Mouse (Mus musculus) kidney, adult 11 months (tissue): ENCODE measurements around the gene Hnrnpc.

Source experiments
- DNase-seq: peaks from one replicate; pipeline ENCODE4 v3.0.0; 2022

Hnrnpc gene

DNA sequence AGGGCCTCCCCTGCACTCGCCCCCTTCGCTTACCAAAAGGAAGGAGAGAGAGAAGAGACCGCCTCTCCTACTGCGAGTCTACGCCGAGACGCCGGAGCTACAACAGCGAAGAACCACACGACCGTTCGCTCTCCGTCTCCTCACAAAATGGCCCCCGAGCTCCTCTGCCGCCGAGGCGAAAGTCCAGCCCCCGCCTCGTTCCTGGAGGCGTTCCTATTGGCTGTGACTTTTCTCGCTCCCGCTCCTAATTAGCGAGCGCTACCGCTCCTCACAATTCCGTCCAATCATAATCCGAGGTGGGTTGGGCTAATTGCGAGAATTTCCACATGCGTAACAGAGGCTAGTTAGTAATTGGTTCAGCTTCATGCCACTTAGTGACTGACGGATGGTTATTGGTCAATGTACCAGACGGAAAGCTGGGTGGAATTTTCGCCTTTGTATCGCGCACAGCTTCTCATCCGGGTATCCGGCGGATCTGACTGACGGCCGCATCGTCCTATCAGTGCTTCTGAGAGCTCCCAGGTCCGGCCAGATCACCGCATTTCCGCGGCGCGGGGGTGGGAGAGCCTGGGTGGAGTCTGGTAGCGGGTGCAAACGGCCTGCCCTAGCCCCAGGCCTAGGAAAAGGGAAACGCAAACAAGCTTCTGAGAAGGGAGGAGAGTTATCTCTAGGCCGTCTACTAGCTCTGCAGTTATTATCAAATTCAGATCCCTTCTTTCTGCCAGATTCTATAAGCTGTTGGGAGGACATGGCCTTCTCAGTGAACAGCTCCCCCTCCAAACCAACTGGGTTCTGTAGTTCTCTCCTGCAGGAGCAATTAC is at the start of gene Hnrnpc:
Gene Hnrnpc (minus strand): TSS at position 173 of the 821 bp plus-strand sequence.
- peak; percentile 100 for DNase-seq

DNA sequence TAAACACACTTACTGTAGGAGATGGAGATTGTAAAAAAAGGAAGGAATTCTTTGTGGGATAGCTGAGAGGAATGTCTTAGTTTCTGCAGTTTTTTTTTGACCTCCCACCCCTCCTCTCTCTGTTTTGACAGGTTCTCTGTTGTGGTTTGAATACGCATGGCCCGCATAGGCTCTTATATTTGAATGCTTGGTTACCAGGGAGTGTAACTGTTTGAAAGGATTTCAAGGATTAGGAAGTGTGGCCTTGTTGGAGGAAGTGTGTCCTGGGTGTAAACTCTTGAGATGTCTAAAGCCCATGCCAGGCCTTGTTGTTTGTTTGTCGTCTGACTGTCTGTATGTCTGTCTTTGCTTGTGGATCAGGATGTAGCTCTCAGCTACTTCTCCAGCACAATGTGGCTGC is 48.8 kb upstream of the Hnrnpc start:
- DNase-seq = no peak

DNA sequence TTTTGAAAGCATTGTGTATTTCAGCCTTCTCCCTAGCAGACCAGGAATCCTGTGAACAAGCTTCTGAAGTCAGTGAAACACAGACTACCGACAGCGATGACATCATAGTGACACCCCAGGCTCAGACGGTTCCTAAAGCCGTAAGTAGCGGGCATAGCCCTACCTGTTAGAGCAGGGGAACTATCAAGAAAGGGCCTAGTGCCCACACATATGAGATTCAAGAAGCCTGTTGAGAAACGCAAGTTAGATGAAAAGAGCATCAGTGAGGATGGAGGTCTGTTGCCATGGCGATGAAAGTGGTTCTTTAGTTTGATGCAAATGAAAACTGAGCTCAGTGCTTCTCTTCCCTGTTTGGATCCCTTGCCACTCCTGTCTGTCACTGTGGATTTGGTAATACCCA is 48.4 kb upstream of the Hnrnpc start:
- DNase-seq = no peak

DNA sequence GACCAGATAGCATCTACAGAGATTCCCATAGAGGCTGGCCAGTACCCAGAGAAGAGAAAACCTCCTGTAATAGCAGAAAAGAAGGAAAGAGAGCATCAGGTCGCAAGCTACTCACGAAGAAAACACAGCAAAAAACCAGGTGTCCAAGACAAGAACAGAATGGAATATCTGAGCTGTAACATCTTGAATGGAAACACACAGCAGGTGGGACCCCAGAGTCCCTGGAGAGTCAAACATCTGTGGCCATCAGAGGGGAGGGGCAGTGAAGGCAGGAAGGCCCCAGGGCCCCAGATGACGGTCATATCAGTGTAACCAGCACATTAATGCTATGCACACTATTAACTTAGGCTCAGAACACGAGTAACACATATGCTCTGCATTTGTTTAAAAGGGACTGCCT is 46.1 kb upstream of the Hnrnpc start:
- DNase-seq = no peak

DNA sequence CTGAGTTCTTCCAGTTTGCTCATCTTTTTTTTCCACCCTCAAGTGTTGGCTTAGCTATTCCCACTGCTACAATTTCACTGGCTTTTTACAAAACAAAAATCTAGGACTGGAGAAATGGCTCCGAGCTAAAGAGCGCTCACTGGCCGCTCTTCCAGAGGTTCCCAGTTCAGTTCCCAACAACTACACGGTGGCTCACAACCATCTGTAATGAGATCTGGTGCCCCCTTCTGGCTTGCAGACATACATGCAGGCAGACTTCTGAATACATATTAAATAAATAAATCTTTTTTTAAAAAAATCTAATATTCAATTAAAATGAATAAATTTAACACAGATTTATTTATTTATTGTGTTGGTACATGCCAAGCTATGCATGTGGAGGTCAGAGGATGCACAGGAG is 42.7 kb upstream of the Hnrnpc start:
- DNase-seq = no peak

DNA sequence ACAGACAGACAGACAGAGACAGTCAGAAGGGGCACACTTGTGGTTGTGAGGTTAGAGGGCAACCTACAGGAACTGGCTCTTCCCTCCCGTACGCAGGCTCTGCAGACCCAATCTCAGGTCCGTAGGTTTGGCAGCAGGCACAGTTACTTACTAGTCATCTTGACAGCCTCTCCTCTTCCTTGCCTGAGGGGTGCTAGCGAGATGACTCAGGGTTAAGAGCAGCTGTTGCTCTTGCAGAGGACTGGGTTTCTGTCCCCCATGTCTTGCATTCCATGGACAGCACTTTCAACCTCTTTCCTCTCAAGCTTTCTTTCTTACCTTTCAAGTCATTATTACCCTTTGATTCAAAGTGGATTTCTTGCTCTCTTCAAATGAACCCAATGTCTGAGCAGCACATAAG is 40.3 kb upstream of the Hnrnpc start:
- DNase-seq = no peak

DNA sequence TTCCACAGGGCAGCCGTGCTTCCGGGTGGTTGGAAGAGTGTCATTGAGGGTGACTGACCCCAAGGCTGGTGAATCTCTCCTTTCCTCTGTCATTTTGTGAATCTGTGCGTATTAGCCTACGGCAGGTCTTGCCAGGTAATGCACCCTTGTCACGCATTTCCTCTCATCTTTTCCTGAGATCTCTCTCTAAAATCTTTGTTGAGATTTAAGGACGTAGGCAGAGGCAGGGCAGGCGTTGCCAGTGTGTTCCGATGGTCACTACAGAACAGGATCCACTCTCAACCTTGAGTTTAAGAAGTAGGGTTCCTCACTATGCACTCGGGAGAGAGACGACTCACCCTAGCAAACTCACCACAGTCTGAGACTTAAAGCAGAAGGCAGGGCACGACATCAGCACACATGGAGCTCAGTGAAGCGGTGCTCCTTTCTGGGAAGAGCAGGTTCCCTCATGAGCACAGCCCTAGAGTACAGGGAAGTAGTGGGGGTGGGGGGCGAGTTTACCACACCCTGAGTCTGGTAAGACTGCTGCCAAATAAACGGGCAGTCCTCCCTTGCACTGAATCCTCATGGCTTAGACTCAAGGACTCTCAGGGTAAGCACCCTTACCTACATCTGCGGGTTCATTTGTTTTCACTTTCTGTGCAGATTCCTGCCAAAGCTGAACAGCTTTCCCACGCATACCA is 37.8 kb upstream of the Hnrnpc start:
- no peak for DNase-seq

DNA sequence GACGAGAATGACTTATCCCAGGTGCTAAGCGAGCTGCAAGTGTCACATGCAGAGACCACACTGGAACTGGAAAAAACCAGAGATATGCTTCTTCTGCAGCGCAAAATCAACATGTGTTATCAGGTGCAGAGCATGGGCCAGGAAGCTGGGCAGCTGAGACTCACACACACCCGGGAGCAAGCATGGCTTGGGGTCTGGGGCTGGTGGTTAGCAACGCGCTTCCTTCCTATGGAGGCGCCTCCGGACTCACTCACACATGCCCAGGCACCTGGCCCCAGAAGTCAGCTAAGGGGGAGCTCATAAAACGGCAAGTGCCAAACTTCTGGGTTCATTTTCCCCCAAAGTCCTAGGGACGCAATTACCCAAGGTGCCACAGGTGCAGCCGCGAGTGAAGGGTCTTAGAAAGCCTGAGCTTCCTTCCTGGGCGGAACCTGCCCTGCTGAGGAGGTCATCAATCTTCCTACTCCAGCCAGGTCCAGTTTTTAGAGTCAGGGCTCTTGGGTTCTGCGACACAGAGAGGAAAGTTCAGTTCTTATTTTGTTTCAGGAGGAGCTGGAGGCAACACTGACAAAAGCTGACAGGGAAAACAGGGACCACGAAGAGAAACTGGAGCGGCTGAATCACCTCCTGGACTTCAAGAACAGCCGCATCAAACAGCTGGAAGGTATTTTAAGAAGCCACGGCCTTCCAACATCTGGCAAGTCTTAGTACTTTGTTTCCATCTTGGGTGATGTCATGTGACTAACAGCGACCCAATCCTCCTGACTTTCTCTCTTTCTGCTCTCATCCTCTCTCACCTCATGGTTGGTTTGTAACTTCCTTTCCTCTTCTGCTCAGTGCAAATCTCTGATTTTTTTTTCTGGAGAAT is 37.0 kb upstream of the Hnrnpc start:
- DNase-seq = no peak

DNA sequence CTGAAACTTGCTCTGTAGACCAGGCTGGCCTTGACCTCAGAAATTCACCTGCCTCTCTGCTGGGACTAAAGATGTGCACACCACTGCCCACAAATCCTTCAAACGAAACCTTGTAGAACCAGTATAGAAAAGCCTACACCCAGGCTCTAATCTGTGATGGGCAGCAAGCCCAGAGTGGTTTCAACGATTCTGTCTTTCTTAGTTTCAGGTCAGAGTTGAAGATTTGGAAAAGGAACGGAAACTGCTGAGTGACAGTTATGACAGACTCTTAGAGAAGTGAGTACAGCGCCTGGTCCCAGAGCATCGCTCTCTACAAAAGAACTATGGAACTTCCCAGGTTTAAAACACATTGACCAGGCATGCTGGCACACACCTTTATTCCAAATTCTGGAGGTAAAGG is 29.8 kb upstream of the Hnrnpc start:
- DNase-seq = no peak

DNA sequence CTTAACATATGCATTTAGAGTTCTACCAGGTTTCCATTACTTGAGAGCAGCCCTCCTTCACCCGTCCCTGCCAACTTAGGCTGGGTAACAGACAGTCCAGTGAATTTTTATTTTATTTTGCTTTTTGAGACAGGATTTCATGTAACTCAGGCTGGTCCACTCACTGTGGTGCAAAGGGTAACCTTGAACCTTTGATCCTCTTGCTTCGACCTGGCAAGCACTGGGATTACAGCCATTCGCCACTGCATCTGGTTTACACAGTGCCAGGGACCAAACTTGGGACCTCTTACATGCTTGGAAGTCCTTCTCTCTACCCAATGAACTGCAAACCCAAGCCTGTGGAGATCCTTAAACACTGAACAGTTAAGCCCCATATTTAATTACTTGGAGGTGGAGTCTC is 20.8 kb upstream of the Hnrnpc start:
- peak; percentile 29 for DNase-seq

DNA sequence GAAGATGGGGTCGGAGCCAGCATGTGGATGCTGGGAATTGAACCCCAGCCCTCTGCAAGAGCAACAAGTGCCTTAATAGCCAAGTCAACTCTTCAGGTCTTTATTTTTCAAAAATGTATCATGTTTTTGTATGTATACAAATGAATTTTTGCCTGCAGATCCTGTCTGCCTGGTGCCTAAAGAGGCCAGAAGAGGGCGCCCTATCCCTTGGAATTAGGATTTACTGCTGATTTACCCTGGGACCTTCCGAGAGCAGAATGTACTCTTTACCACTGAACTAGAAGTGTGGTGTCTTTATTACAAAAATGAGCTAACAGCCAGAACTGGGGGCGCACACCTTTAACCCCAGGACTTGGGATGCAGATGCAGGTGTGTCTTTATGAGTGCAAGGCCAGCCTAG is 20.1 kb upstream of the Hnrnpc start:
- peak; percentile 46 for DNase-seq

DNA sequence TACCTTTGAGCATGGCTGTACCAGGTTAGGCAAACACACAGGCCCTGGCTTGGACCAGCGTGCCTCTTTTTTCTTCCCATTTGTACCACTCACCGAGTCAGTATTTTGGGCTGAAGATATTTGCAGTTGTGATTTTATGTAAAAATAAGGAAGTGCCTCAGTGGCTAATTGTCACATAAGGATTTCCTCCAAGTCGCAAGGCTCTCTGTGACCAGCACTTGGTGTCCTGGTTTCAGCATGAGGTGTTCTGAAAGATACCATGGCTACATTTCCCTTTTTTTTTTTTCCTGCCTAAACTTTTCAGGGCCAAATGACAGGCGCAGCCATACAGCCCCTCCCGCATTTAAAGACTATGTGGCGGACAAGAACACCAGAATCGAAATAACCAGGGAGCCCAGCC is 16.3 kb upstream of the Hnrnpc start:
- DNase-seq = no peak

DNA sequence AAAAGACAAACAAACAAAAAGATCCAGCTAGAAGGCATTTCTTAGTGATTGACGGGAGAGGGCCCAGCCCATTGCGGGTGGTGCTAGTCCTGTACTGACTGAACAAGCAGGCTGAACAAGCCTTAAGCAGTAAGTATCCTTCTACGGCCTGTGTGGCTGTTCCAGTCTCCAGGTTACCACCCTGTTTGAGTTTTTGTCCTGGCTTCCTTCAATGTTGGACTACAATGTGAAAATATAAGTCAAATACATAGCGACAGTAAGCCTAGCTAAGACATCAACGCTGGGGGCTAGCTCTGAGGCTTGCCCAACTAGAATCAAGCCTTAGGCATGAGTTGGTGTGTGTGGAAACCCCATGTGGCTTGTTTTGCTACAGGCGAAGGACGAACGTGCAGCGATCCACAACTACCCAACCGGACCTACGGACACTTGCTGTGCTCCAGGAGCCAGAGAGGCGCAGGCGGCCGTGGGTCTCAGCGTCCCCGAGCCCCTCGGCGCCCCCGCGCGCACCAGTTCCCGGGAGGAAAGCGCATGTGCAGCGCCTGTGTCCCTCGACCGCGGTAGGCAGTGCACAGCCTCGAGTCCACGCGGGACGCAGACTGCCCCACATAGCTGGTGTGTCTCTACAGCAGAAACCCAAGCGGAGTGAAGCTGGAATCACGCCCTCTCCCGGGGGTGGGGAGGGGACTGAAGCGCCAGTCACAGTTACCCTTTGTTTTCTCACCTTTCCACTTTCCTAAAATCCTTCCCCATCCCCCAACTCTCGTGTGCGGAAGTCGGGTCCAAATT is 15.2 kb upstream of the Hnrnpc start:
- DNase-seq = peak; percentile 41

DNA sequence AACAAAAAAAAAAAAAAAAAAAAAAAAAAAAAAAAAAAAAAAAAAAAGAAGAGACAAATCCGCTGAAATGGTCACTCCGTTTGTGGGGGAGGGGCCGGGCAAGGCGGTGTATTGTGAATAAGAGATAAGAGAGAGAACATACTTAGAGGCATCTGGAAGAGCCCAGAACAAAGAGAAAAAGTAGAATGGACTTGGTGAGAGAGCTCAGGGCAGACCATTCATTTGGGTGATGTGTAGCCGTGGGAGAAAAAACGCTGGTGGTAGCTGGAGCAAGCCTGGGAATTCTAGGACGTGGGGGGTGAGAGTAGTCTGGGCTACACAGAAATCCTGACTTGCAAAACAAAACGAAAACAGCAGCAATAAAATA is 14.6 kb upstream of the Hnrnpc start:
- DNase-seq = no peak

DNA sequence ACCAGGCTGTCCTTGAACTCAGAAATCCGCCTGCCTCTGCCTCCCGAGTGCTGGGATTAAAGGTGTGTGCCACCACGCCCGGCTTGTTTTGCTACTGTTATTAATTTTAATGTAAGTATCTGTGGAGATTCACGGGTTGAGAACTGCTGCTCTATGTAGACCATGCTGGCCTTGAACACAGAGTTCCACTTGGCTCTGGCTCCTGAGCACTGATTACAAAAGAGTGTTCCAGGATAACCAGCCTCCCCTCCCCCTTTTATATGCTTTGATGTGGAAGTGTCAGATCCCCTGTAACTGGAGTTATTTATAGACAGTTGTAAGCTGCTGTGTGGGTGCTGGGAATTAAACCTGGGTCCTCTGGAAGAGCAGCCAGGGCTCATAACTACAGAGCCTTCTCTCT is 13.4 kb upstream of the Hnrnpc start:
- no peak for DNase-seq

DNA sequence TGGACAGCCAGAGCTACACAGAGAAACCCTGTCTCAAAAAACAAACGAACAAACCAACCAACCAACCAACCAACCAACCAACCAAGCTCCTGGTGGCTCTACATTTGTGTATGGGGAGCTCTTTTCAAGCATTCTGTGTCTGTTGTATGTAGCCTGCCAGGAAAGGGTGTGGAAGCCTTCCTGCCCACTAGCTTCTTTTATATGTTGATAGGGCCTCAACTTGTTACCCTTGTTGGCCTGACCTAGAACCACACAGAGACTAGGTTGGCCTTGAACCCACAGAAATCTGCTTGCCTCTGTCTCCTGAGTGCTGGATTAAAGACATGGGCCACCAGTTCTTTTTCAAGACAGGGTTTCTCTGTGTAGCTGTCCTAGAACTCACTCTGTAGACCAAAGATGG is 10.3 kb upstream of the Hnrnpc start:
- no peak for DNase-seq

DNA sequence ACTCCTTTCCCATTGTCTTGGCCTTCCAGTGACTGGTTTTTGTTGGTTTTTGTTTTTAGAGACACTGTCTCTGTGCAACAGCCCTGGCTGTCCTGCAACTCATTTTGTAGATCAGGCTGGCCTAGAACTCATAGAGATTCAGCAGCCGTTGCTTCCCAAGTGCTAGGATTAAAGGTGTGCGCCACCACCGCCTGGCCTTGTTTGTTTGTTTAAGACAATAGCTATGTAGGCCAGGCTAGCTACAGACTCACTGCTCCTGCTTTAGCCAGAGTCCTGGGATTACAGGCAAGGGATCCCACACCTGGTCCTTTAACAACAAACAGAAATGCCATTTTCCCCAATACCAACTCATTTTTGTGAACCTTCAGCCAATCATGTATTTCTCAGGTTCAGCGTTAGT is 6.5 kb upstream of the Hnrnpc start, which contains the start of gene Rpgrip1:
Gene Rpgrip1 (plus strand): TSS at position 359 of the 400 bp plus-strand sequence.
- DNase-seq = no peak

DNA sequence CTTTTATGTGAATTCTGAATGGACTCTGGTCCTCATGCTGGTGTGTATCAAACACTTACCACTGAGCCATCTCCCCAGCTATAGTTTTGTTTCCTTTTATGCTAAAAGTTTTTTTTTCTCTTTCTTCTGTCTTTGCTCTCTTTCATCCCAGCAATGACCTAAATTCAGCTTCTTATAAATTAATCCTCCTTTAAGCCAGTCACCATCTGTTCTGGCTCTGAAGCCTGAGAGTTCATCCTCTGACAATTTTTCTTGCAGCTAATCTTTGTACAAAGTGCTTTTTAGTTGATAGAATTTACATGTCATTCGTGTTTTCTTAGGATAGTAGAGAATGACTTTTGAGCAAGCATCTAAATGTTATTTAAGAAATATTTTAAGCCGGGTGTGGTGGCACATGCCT is 4.2 kb upstream of the Hnrnpc start:
- DNase-seq = no peak

DNA sequence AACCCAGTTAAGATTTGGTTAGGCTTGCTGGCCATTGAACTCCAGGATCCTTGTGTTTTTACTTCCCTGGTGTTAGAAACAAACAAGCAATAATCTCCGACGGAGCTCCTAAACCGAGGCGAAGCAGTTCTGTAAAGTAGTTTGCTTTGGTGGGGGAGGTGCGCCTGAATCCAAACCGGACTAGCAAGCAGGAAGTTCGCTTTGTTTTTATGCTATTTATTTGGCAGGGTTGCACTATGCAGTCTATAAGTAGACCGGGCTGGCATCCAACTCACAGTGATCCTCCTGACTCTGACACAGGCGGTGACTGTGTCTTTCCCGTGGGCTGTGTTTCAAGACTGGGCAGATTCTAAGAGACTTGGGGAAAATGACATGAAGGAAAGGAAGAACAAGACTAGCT is 2.9 kb upstream of the Hnrnpc start:
- peak; percentile 34 for DNase-seq

DNA sequence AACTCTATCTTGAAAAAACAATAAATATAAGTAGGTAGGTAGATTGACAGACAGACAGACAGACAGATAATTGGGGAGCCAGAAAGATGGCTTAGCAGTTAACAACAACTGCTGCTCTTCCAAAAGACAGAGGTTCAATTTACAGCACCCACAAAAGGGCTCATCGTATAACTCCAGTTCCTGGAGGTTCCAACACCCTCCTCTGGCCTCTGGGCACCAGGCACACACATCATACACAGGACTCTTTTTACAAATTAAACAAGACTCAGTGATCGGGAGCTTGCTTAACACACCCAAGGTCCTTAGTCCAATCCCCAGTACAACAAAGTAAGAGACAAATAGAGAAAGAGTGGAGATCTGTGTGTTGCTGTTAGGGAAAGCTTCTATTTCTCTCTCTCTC is 1.5 kb upstream of the Hnrnpc start:
- DNase-seq = no peak

DNA sequence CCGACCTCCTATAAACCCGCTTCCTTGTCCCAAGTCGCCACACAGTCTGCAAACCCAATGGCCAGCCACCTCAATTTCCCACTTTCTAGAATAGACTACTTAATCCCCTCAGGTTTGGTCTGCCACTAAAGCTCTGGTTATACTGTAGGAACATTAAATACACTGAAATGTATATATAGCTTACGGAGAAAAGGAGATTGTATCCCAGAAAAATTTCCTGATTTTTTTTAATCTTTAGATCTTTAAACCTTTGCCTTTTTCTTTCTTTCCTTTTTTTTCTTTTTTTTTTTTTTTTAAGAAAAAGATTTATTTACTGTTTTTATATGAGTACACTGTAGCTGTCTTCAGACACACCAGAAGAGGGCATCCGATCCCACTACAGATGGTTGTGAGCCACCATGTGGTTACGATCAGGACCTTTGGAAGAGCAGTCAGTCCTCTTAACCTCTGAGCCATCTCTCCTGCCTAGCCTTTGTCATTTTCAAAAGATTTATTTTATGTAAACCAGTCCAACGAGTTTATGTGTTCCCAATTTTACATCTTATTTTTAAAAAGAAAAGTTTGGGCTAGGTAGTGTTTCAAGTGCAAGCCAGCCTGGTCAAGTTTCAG is 953 bp upstream of the Hnrnpc start:
- no peak for DNase-seq

DNA sequence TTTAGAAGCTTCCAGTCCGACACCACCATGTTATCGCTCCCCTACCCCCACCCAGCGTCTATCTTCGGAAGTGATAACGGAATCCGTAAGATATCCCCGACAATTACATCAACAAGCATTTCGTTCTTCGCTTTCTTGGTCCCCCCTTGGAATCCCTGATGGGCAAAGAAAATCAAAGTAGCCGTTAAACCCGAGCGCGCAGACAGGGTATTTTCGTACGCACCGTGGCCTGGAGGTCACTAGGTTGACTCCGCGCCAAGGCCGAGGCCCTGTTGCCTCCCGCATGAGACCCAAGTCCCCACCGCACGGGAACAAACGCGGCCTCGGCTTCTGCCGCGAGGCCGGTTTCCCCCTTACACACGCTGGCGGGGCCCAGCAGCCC is 363 bp downstream of the Hnrnpc start:
- no peak for DNase-seq
